Mouse (Mus musculus): Measurements from ENCODE around the gene Gm6760. TPM values are rescaled to one million over a fixed set of nuclear protein-coding genes. Genes with fewer than 3 reads are reported as not detected.

Gm6760 gene
- polyA plus RNA-seq (2021; fragmentation: Nextera tagmentation): not detected in 2 replicates
- long read RNA-seq, experiment 1: 0 reads
- long read RNA-seq, experiment 2: 0 reads

DNA sequence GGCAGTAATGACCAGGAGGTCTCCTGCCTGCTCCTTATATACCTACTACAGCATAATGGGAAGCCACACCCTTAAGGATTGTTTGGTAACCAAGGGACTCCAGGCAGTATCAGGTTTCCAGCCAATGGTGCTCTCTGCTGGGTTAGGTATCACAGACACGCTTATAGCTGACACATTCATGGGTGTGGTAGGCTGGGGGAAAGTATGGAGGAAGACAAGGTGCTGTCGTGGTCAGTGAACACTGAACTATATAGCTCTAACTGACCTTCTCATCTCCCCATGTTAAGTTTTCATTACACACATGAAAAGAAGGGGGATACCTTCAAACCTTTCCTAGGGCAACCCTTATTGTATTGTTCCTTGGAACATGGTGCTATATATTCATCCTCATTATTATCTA is at the start of gene Gm6760:
Gene Gm6760 (minus strand): TSS at position 101 of the 400 bp plus-strand sequence.

DNA sequence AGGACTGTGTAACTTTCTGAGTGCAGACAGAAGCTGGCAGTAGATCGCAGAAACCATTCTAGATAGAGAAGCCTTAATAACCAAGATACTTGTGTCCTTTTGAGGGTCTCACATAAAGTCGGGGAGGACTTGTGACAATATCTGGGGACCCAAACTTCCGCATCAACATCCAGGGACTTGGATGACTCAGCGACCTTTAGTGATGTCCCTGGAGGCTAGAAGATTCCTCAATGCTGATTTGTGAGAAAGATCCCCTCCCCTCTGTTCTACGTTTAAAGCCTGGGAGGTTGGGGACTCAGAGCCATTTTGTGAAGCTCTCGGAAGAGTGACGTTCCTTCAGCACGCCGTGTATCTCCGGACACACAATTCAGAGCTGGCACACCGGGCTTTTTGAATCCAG is 21.2 kb upstream of the Gm6760 start, which contains the start of gene 3830417A13Rik:
Gene 3830417A13Rik (plus strand): TSS at position 301 of the 400 bp plus-strand sequence.

Other genes starting within 250 kb of the Gm6760 start
- not detected in 2 replicates for gene 3830417A13Rik, start 21.4 kb upstream of the Gm6760 start, polyA plus RNA-seq (2021; fragmentation: Nextera tagmentation)
- gene Slitrk4, start 124.8 kb upstream of the Gm6760 start, polyA plus RNA-seq (2021; fragmentation: Nextera tagmentation): 23.3 and 27.7 TPM in 2 replicates